Mouse (Mus musculus) forebrain, embryonic 13.5 days (tissue): ENCODE measurements at regions not wholly inside any gene's neighbourhood (a gene's known extent, or its start where the extent isn't known, plus 50 kb on each side); places are given as distances from the start of the nearest gene placed in this dataset.
"Not testable (repeated sequence)": the region's sequence is repeated elsewhere in the genome, so short reads cannot be mapped to it uniquely, and the experiment has no call there.

Experiments used
- ATAC-seq: fragments of 200-750 bp; cut with Nextera tagmentation; 2 replicates; pipeline ENCODE4 v1.8.0; 2017
- H3K27ac ChIP-seq: fragments of 300-500 bp; sonication (generic); 2 replicates; pipeline ENCODE4 v1.5.1; 2015; ENCODE audit warnings: inconsistent platforms, mild to moderate bottlenecking, moderate library complexity
- H3K27me3 ChIP-seq: fragments of 300-500 bp; sonication (generic); 2 replicates; pipeline ENCODE4 v1.6.1; 2015; ENCODE audit warnings: mild to moderate bottlenecking, inconsistent platforms
- H3K36me3 ChIP-seq: fragments of 300-500 bp; sonication (generic); 2 replicates; pipeline ENCODE4 v1.6.1; 2015; ENCODE audit warnings: mild to moderate bottlenecking, inconsistent platforms; ENCODE audit not compliant: poor library complexity, severe bottlenecking
- H3K4me1 ChIP-seq: fragments of 300-500 bp; sonication (generic); 2 replicates; pipeline ENCODE4 v1.6.1; 2015; ENCODE audit warnings: inconsistent platforms
- H3K4me2 ChIP-seq: fragments of 300-500 bp; sonication (generic); 2 replicates; pipeline ENCODE4 v1.6.1; 2015; ENCODE audit warnings: inconsistent platforms, mild to moderate bottlenecking, moderate library complexity
- H3K4me3 ChIP-seq: fragments of 300-500 bp; sonication (generic); 2 replicates; pipeline ENCODE4 v1.5.1; 2015; ENCODE audit warnings: mild to moderate bottlenecking, inconsistent platforms
- H3K9ac ChIP-seq: fragments of 300-500 bp; sonication (generic); 2 replicates; pipeline ENCODE4 v1.6.1; 2015; ENCODE audit warnings: mild to moderate bottlenecking, inconsistent platforms
- H3K9me3 ChIP-seq: fragments of 300-500 bp; sonication (generic); replicated peaks from 2 replicates; pipeline ENCODE4 v1.6.1; 2016; ENCODE audit warnings: inconsistent platforms
- WGBS: fragments of 180-500 bp; shearing (Covaris S2); methylation state at CpG from one replicate; pipeline ENCODE4 v1.1.7; 2015; 5-methylcytosine and 5-hydroxymethylcytosine counted together

DNA sequence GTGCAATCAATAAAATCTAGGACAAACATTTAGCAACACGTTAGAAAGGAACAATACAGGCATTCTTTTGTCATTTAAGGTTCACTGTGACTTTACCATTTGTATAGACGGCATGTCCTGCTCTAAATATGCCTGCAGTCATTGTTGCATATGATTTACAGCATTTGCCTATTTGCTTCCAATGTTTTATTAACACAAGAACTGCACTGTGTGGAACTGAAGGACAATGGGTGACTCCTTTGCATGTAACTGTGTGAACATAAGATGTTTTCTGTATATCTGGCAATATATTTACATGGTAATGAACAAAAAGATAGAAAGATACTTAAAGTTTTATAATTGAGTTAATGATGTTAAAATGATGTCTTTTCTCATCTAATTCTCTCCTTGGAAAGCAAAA, 57.1 kb downstream of the Pou4f1 start:
- 46% methylated on average over 2 of the region's 2 CpGs for WGBS
- H3K4me2 ChIP-seq = no peak overlapping the region

DNA sequence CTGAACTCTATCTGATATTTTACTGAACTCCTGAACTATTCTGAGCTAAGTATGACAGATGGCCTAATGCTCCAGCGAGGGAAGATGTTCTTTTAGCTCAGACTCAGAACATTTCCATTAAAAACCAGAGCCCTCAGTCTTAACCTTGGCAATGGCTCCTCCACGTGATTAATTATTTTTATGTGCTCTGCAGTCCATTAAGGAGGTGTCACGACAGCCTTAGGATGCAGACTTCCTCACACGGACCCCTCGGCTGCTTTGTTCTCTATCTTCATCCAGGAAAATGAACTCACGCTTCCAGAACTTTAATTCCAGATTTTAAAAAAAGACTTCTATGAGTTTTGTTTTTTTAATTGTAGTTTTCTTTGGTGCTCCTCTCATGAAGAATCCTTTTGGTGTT, 57.5 kb downstream of the Pou4f1 start:
- ATAC-seq = no peak
- no peaks in the 10 kb centered on the region for H3K27me3 ChIP-seq
- no peaks in the 10 kb centered on the region for H3K4me1 ChIP-seq
- 59% methylated on average over 6 of the region's 6 CpGs for WGBS
- H3K4me2 ChIP-seq = no peak overlapping the region
- H3K36me3 ChIP-seq = no peaks in the 10 kb centered on the region
- no peak overlapping the region for H3K4me3 ChIP-seq
- no peak overlapping the region for H3K9ac ChIP-seq
- H3K27ac ChIP-seq = no peak overlapping the region
- H3K9me3 ChIP-seq = no peaks in the 10 kb centered on the region

More for the DNA sequence above, 57.1 kb downstream of the Pou4f1 start:
- Histone ChIP-seq H3K9ac (no peak overlapping the region), H3K4me3 (no peak overlapping the region), H3K9me3 (no peaks in the 10 kb centered on the region), H3K36me3 (no peaks in the 10 kb centered on the region), H3K27ac (no peak overlapping the region), H3K4me1 (no peaks in the 10 kb centered on the region), H3K27me3 (no peaks in the 10 kb centered on the region)
- ATAC-seq = no peak

DNA sequence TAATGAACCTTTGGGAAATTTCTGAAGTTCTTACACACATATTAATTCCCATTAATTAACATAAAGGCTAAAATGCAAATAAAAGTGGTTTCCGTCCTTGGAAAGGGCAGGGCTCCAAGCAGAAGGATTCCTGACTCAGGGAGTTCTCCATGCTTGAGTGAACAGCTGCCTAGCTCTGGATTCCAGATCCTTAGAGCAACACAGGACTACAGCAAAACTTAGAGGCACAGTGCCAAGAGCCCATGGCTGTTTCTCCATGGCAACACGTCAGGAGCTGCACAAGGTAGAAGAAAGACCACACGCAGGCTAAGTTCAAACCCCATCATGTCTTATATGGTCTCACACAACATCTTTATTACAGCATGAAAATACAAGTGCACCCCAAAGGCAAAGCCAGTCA, 61.7 kb downstream of the Pou4f1 start:
- ATAC-seq = peak; percentile 70
- WGBS = 57% methylated on average over 3 of the region's 3 CpGs
- no peaks in the 10 kb centered on the region for H3K9me3 ChIP-seq
- no peak overlapping the region for H3K4me2 ChIP-seq
- H3K36me3 ChIP-seq = no peaks in the 10 kb centered on the region
- no peaks in the 10 kb centered on the region for H3K27me3 ChIP-seq
- no peak overlapping the region for H3K4me3 ChIP-seq
- no peak overlapping the region for H3K9ac ChIP-seq
- no peak overlapping the region for H3K27ac ChIP-seq
- no peaks in the 10 kb centered on the region for H3K4me1 ChIP-seq

DNA sequence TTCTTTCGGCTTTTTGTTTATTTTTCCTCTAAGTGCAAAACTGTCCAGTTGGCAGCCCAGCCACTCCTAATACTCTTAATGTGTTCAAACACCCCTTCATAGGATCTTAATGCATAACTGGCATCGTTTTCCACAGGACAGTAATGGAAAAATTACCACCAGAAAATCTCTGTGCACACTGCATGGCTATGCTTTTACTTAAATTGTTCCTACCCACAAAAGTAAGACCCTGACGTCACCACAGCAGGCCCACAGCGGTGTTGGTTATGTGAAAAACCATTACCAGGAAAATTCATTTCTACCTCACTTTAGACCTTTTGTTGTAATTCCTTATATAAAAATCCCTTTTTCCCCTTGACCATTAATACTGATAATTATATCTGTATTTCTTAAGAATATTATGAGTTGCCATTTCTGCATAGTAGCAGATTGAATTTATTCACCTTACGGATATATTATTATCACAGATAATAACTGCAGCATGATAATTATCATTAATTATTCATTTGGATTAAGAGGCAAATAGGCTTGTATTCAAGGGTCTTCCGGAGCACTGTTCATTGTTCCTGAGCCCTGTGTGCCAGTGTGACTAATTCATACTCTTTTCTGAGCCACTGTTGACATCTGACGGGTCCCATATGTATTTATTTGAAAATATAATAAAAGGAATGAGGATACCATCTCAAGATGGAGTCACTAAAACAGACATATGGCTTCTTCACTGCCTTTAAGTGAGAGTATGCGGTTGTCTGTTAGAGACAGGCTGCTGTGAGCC, 78.3 kb downstream of the Pou4f1 start:
- H3K27ac ChIP-seq = no peak overlapping the region
- 67% methylated on average over 8 of the region's 8 CpGs for WGBS

DNA sequence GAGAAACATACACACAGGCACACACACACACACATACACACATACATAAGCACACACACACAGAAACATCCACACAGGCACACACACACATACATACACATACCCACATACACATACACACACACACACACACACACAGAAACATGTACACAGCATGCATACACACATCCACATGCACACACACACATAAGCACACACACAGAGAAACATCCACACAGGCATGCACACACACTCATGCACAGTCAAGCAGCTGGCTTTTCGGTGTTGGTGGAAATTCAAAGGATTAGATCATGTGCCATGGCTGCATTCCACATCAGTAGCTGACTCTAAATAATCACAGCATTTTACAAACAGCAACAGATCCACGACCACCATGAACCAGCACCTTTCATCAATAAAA, 78.9 kb downstream of the Pou4f1 start:
- H3K27me3 ChIP-seq = no peaks in the 10 kb centered on the region
- no peak overlapping the region for H3K27ac ChIP-seq
- peak; percentile 66; the same call in 1 of the 2 replicates for ATAC-seq
- 65% methylated on average over 2 of the region's 2 CpGs for WGBS
- no peaks in the 10 kb centered on the region for H3K36me3 ChIP-seq
- H3K4me3 ChIP-seq = no peak overlapping the region
- H3K9ac ChIP-seq = no peak overlapping the region
- no peak overlapping the region for H3K4me2 ChIP-seq
- no peaks in the 10 kb centered on the region for H3K9me3 ChIP-seq
- H3K4me1 ChIP-seq = no peaks in the 10 kb centered on the region

More for the DNA sequence above, 78.3 kb downstream of the Pou4f1 start:
- H3K4me2 ChIP-seq = no peak overlapping the region
- H3K36me3 ChIP-seq = no peaks in the 10 kb centered on the region
- H3K27me3 ChIP-seq = no peaks in the 10 kb centered on the region
- no peaks in the 10 kb centered on the region for H3K4me1 ChIP-seq
- ATAC-seq = 0 out of 2 replicates have a peak, but pooled peaks have one; percentile 36
- H3K9me3 ChIP-seq = no peaks in the 10 kb centered on the region
- no peak overlapping the region for H3K4me3 ChIP-seq
- H3K9ac ChIP-seq = no peak overlapping the region

DNA sequence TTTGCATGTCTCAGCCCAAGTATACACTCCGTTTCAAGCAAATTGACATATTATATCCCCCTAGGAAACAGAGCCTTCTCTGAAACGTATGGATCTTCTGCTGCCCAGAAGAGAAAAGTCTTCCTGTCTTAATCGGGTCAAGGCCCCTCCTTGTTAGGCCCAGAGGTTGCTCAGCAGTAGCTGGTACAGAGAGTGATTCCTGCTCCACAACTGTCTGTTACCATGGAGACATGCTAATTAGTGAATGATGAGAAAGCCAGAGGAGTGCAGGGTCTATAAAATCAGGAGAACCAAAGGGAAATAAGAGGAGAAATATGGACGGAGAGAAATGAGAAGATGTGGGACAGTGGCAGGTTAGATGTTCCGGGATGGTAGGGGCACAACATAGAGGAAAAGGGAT, 86.8 kb downstream of the Pou4f1 start:
- Histone ChIP-seq H3K36me3 (no peaks in the 10 kb centered on the region), H3K27ac (no peak overlapping the region), H3K9ac (no peak overlapping the region), H3K9me3 (no peaks in the 10 kb centered on the region), H3K4me1 (0 out of 2 replicates have a peak, but pooled peaks cover 5% of the 10 kb centered on the region), H3K4me3 (no peak overlapping the region), H3K4me2 (no peak overlapping the region), H3K27me3 (no peaks in the 10 kb centered on the region; the same call in 1 of the 2 replicates)
- ATAC-seq = peak; percentile 87; the same call in 1 of the 2 replicates
- 46% methylated on average over 5 of the region's 5 CpGs for WGBS

DNA sequence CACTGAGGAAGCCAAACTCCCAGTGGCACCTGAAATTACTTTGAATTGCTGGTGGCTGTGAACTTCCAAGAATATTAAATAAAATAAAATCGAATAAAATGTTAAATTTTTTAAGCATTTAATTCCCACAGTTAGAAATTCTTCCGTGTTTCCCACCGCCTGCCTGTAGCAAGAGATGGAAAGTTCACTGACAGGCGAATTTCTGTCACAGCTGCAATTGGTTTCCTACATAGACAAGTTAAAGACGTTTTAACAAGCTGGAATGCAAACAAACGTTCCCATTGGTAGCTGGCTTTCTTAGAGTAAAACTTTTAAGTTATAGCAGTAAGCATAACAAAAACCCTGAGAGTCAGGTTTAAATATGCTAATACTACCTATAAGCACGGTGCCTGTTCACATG, 95.0 kb downstream of the Pou4f1 start:
- H3K9me3 ChIP-seq = no peaks in the 10 kb centered on the region
- no peak overlapping the region for H3K27ac ChIP-seq
- no peak overlapping the region for H3K4me3 ChIP-seq
- 84% methylated on average over 7 of the region's 7 CpGs for WGBS
- H3K4me1 ChIP-seq = no peaks in the 10 kb centered on the region
- H3K36me3 ChIP-seq = no peaks in the 10 kb centered on the region
- H3K27me3 ChIP-seq = no peaks in the 10 kb centered on the region; the same call in 1 of the 2 replicates
- no peak overlapping the region for H3K4me2 ChIP-seq
- no peak for ATAC-seq
- H3K9ac ChIP-seq = no peak overlapping the region

DNA sequence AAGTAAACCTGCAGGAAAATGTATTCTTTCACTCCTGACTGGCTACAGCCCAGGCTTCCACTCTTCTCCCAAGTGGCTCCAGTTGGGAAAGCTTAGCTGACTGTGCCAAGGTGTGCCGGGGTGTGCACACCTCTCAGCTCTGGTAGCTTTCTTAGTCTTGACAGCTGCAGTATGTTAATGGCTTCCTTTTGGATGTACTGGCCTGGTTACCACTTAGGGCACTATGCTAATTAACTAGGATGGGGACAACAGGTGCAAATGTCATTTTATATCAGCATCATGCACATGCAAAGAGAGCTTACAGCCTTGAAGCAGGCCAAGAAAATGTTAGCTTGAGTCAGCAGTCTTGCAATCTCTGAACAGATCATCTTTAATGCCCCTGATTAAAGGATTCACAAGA, 111.2 kb downstream of the Pou4f1 start:
- ATAC-seq = no peak
- Histone ChIP-seq H3K27me3 (no peaks in the 10 kb centered on the region), H3K4me2 (no peak overlapping the region), H3K4me1 (no peaks in the 10 kb centered on the region), H3K9me3 (no peaks in the 10 kb centered on the region), H3K27ac (no peak overlapping the region), H3K4me3 (no peak overlapping the region), H3K36me3 (no peaks in the 10 kb centered on the region), H3K9ac (no peak overlapping the region)
- WGBS = 65% methylated on average over 1 of the region's 1 CpGs

DNA sequence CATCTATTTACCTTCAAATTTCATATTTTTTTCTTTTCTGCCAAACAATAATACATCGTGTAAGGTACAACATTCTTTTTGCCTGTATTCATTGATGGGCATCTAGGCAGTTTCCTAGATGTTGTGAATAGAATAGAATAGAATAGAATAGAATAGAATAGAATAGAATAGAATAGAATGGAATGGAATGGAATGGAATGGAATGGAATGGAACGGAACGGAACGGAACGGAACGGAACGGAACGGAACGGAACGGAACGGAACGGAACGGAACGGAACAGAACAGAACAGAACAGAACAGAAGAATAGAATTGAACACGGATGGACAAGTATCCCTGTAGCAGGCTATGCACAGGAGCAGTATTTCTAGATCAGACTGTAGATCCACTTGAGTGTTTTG, 131.0 kb downstream of the Pou4f1 start:
- ATAC-seq, H3K27ac ChIP-seq, H3K4me2 ChIP-seq, H3K4me1 ChIP-seq, H3K36me3 ChIP-seq, H3K27me3 ChIP-seq, H3K9me3 ChIP-seq, H3K9ac ChIP-seq, H3K4me3 ChIP-seq: not testable (repeated sequence)
- WGBS = 94% methylated on average over 15 of the region's 15 CpGs

DNA sequence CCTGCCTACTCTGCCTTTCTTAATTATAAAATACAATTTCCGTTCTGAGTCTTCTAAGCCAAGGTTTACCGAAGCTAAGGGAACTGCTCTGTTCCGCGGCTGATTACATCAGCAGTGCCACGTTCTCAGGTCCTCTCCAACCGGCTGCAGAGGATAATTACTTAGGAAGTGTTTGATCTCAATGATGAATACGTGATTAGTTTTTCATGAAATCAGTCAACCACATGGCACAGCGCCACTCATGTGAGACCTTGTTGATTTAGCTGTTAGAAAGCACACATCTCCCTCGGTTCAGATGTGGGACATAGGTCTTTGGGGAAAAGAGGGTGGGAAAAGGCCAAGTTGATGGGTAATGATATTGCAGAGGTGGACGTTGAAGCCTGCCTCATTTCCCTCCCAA, 141.7 kb downstream of the Pou4f1 start:
- H3K4me2 ChIP-seq = no peak overlapping the region
- WGBS = 39% methylated on average over 10 of the region's 10 CpGs
- no peak overlapping the region for H3K27ac ChIP-seq
- no peak for ATAC-seq
- H3K4me1 ChIP-seq = no peaks in the 10 kb centered on the region
- no peak overlapping the region for H3K9ac ChIP-seq
- no peaks in the 10 kb centered on the region for H3K27me3 ChIP-seq
- H3K4me3 ChIP-seq = no peak overlapping the region
- H3K9me3 ChIP-seq = no peaks in the 10 kb centered on the region
- no peaks in the 10 kb centered on the region for H3K36me3 ChIP-seq

DNA sequence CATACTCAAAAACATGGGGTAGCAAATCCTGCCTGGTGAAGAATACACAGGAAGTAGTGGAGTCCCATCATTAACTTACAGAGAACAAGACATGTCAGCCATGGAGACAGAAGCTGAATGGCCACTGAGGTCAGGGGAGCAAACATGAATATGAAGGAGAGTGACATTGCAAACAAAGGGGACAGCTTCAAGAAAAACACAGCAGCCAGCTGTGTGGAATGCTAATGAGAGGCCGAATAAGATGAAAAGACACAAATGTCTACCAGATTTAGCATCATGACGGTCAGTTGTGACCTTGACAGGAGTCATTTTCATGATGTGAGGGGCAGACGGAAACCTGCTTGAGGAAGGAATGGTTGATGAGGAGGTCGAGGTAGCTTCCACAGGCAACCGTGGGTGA, 167.7 kb downstream of the Pou4f1 start:
- 70% methylated on average over 5 of the region's 5 CpGs for WGBS
- peaks cover 76% of the 10 kb centered on the region for H3K27me3 ChIP-seq
- no peak overlapping the region for H3K27ac ChIP-seq
- H3K4me2 ChIP-seq = no peak overlapping the region
- no peak overlapping the region for H3K9ac ChIP-seq
- H3K36me3 ChIP-seq = no peaks in the 10 kb centered on the region
- ATAC-seq = no peak
- peaks cover 24% of the 10 kb centered on the region for H3K4me1 ChIP-seq
- no peaks in the 10 kb centered on the region for H3K9me3 ChIP-seq
- H3K4me3 ChIP-seq = no peak overlapping the region

DNA sequence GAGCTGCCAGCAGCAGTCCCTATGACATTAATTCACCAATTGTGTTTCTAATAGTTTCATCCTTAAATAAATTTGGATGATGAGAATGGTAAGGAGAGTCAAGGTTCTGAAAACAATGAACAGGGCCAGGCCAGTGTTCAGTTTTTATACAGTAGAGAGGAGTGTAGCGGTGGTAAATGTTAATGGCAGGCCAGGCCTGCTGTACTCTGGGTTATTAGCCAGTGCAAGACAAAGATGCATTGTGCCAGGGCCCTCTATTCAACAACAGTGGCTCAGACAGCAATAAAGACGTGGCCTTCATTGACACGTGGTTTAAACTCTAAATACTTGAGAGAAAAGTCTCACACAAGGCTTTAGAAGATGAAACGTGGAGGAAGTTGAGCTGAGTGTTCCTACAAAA, 169.5 kb downstream of the Pou4f1 start:
- peak; percentile 86 for ATAC-seq
- Histone ChIP-seq H3K27me3 (peaks cover 80% of the 10 kb centered on the region), H3K4me2 (0 out of 2 replicates have a peak overlapping the region, but pooled peaks have one; percentile 14), H3K4me1 (peaks cover 24% of the 10 kb centered on the region), H3K9ac (no peak overlapping the region), H3K36me3 (no peaks in the 10 kb centered on the region), H3K4me3 (no peak overlapping the region), H3K27ac (no peak overlapping the region), H3K9me3 (no peaks in the 10 kb centered on the region)
- 5% methylated on average over 4 of the region's 4 CpGs for WGBS
